Comparison of ENCODE assay signal across 12 mouse cellular contexts in the genomic region with DNA sequence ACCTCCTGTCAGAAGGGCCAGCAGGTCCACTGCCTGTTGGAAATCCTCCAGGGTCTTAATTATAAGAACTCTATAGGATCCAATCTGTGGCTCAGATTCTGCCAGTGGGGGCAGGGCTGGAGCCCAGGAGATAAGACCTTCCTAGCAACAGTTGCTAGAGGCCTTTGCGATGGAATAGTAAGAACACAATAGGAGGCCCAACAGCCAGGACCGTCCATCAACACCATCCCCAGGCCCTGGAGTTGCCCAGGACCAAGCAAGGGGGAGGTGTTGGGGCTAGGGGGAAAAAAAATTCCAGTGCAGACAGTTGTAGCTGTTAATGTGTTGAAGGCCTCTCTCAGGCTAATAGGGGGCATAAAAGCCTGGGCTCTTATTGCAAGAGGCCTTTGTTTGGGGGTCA. TPM values are rescaled to one million over a fixed set of nuclear protein-coding genes. Genes with fewer than 3 reads are reported as not detected.
DNase-seq lines count a peak whose midpoint lies in the region; ATAC-seq lines count a peak whose summit lies in the region.
"Had no signal": no experiment of that assay in that cellular context is flagged by ENCODE, and none has a peak within 500 bp of the region (broad histone marks: within the 10 kb centered on the region; RNA-seq: fewer than 3 reads in every experiment).

No protein-coding gene starts in this region.

- 10% methylated on average over 2 of the region's 2 CpGs for WGBS in neural tube, embryonic 15.5 days
- 0% methylated on average over 2 of the region's 2 CpGs for WGBS in forebrain, embryonic 12.5 days

- H3K27me3 ChIP-seq in neural tube, embryonic 15.5 days (replicated peaks), result no peaks in the 10 kb centered on the region
- H3K27me3 ChIP-seq in forebrain, embryonic 12.5 days, result no peaks in the 10 kb centered on the region

- no peak overlapping the region for H3K4me2 ChIP-seq in neural tube, embryonic 15.5 days
- peak overlapping the region; percentile 17; the same call in 1 of the 2 replicates for H3K4me2 ChIP-seq in forebrain, embryonic 12.5 days

- DNase-seq in neural tube, embryonic 10.5 days (ENCODE audit: extremely low spot score, low spot score), result peak; percentile 38
- DNase-seq in mesoderm, embryonic 11.5 days (ENCODE audit: low read depth, low spot score), result peak; percentile 22
- DNase-seq in layer of hippocampus, adult 8-10 months (ENCODE audit: low spot score in 2 of 2), result no peak
- DNase-seq in layer of hippocampus, adult 11-12 months (ENCODE audit: low spot score), result no peak
- DNase-seq in gastrocnemius, postnatal 36 days, result no peak
- DNase-seq: adrenal gland, postnatal 36 days; cerebellum, adult 2 months; gastrocnemius, postnatal 14 days; kidney, postnatal 14 days; lung, adult 2 months had no signal

- intact Hi-C loops in gastrocnemius, postnatal 36 days (cut with DNase I), result no loop called here

- no peaks in the 10 kb centered on the region for H3K36me3 ChIP-seq in neural tube, embryonic 15.5 days
- H3K36me3 ChIP-seq in forebrain, embryonic 12.5 days (replicated peaks), result no peaks in the 10 kb centered on the region

- no peak overlapping the region for H3K9ac ChIP-seq in neural tube, embryonic 15.5 days (replicated peaks)
- H3K9ac ChIP-seq in forebrain, embryonic 12.5 days, result no peak overlapping the region

- H3K27ac ChIP-seq in neural tube, embryonic 15.5 days (replicated peaks), result no peak overlapping the region
- peak overlapping the region; percentile 50; the same call in 1 of the 2 replicates for H3K27ac ChIP-seq in forebrain, embryonic 12.5 days

- no peak overlapping the region for H3K4me3 ChIP-seq in neural tube, embryonic 15.5 days (replicated peaks)
- no peak overlapping the region for H3K4me3 ChIP-seq in forebrain, embryonic 12.5 days (replicated peaks)

- peaks cover 6% of the 10 kb centered on the region; the same call in 1 of the 2 replicates for H3K4me1 ChIP-seq in neural tube, embryonic 15.5 days
- peaks cover 13% of the 10 kb centered on the region for H3K4me1 ChIP-seq in forebrain, embryonic 12.5 days

- ATAC-seq in neural tube, embryonic 15.5 days (ENCODE audit: low FRiP score), result no peak
- peak; percentile 36; the same call in 1 of the 2 replicates for ATAC-seq in forebrain, embryonic 12.5 days (ENCODE audit: low FRiP score)

- no peaks in the 10 kb centered on the region for H3K9me3 ChIP-seq in neural tube, embryonic 15.5 days (replicated peaks)
- no peaks in the 10 kb centered on the region for H3K9me3 ChIP-seq in forebrain, embryonic 12.5 days

RNA-seq across cellular contexts. Expression of a gene that starts 19.1 kb away (rescaled TPM):
- 16.8 and 18.8 TPM in 2 replicates for polyA plus RNA-seq in neural tube, embryonic 15.5 days (2015; fragmentation: Nextera tagmentation; extraction: Ambion mirVana)
- 17.1 and 19.1 TPM in 2 replicates for polyA plus RNA-seq in forebrain, embryonic 12.5 days (2016; fragmentation: Nextera tagmentation; extraction: Ambion mirVana)
- total RNA-seq in layer of hippocampus, adult 8-10 months (2022), result 10 to 100 TPM; 32.5 to 39.6 (median 35.5) TPM
- 10 to 100 TPM; 23.5 to 27.8 TPM for total RNA-seq in gastrocnemius, postnatal 36 days (2021)

RNA-seq across cellular contexts. Expression of a gene that starts 56.6 kb away (rescaled TPM):
- polyA plus RNA-seq in neural tube, embryonic 15.5 days (2015; fragmentation: Nextera tagmentation; extraction: Ambion mirVana), result 2.1 and 2.3 TPM in 2 replicates
- polyA plus RNA-seq in forebrain, embryonic 12.5 days (2016; fragmentation: Nextera tagmentation; extraction: Ambion mirVana), result 2.5 TPM in 2 replicates
- total RNA-seq in layer of hippocampus, adult 8-10 months (2022), result 10 to 100 TPM; 31.5 to 39.8 (median 34.0) TPM
- not detected for total RNA-seq in gastrocnemius, postnatal 36 days (2021)

Comparison
In these comparisons a context has a peak if more than half of its experiments do, and no peak if none do; other contexts are left out.
1. DNase-seq: peak in neural tube, embryonic 10.5 days (single experiment) and mesoderm, embryonic 11.5 days (single experiment); none in layer of hippocampus, adult 8-10 months (0 of 2), layer of hippocampus, adult 11-12 months (single experiment) and gastrocnemius, postnatal 36 days (0 of 2).
2. RNA of a gene that starts 56.6 kb away (total RNA-seq): 31.5 to 39.8 TPM in layer of hippocampus, adult 8-10 months; not detected in gastrocnemius, postnatal 36 days; every median in the first group is over 10 times any median in the second.